Mouse (Mus musculus): ENCODE measurements around the gene Colec11. TPM values are rescaled to one million over a fixed set of nuclear protein-coding genes. Genes with fewer than 3 reads are reported as not detected.
A peak's percentile ranks its signal among the peaks of the same experiment; 100 is the strongest.

Colec11 gene
- total and polyA plus RNA-seq, 3 experiments = 1.9 to 4.5 (median 4.1) TPM

- peak; percentile 72 for DNase-seq
Measured at GRCm38 (mm10) chr12:28602259-28602658, 20.9 kb downstream of the Colec11 start.

GRCm38 (mm10) chr12:28598526-28598991 is 24.6 kb downstream of the Colec11 start:
- no peak for DNase-seq

DNA sequence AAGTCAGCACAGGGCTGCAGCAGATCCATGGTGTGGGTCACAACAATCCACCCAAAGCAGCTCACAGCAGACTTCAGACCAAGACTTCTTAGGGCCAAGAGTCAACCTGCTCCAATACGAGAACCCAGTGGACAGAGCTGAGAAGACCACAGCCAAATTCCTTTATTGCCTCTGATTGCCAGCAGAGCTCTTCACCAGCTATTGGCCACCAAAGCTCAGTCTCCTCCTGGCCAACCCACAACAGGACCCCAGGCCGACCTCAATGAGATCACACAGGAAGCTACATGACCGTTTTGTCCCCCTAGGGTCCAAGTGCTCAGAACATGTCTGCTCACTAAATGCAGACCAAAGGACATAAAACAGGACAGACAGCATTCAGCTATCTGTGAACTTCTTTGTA is 25.1 kb downstream of the Colec11 start:
- DNase-seq = no peak

GRCm38 (mm10) chr12:28597699-28598098 is 25.5 kb downstream of the Colec11 start:
- no peak for DNase-seq

GRCm38 (mm10) chr12:28596851-28597250 is 26.3 kb downstream of the Colec11 start:
- DNase-seq = no peak

GRCm38 (mm10) chr12:28590428-28590827 is 32.7 kb downstream of the Colec11 start:
- no peak for DNase-seq

DNA sequence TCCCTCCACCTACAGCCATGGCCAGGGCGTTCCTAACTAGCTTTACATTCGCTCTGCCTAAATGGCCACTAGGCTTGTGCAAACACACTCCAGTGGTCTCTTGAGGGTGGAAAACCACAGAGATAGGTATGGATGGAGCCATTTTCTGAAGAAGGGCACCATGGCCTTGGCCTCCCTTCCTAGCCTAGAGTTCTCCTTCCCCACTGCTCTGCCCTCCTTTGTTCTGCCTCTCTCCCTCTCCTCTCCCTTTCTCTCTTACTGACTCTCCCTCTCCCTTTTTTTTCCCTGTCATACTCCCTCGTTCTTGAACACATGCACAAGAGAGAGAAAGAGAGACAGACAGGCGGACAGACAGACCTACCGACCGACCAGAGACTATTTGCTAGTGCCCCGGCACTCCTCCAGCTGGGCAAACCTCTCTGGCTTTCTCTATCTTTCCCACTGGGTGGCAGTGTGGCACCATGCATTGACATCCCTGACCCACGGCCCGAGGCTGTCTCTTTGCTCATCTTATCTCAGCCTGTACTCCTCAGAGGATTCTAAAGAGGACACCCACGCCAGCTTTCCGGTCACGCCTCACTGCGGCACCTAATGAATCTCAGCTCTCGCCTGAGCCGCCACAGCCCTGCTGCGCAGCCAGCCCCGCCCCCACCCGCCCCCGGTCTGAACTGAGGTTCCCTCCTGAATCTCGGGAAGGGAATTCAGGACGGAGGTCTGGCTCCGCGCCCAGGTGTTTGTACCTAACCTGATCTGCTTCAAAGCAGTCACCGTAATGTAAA is 33.9 kb downstream of the Colec11 start:
- peak; percentile 87 for DNase-seq

- no peak for DNase-seq
Measured at GRCm38 (mm10) chr12:28587949-28588348, 35.2 kb downstream of the Colec11 start.

GRCm38 (mm10) chr12:28584036-28584435 is 39.1 kb downstream of the Colec11 start:
- no peak for DNase-seq

DNA sequence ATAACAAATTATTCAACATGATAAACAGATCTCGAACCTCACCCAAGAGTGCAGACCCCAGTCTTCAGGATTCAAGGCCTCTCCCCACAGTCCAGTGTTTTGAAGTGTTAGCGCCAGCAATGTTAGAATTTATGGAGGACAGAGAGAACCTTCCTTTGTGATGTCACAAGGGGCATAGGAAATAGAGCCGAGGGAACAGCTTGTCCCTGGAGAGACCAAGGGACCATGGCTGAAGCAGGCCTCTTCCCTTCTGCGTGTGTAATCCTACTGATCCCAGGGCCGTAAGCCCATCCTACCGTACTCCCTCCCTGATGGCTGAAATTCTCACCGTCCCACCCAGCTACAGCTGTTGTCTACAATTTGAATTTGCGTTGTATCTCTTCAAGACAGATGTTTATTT is 40.8 kb downstream of the Colec11 start, which contains the start of gene Allc:
Allc (minus strand) TSS at position 101 of the 400 bp plus-strand sequence.
- no peak for DNase-seq

- peak; percentile 16 for DNase-seq
Measured at GRCm38 (mm10) chr12:28579132-28579531, 44.0 kb downstream of the Colec11 start.

- DNase-seq = no peak
Measured at GRCm38 (mm10) chr12:28578147-28578546, 45.0 kb downstream of the Colec11 start.

- DNase-seq = no peak
Measured at GRCm38 (mm10) chr12:28575366-28576070, 47.7 kb downstream of the Colec11 start.

DNA sequence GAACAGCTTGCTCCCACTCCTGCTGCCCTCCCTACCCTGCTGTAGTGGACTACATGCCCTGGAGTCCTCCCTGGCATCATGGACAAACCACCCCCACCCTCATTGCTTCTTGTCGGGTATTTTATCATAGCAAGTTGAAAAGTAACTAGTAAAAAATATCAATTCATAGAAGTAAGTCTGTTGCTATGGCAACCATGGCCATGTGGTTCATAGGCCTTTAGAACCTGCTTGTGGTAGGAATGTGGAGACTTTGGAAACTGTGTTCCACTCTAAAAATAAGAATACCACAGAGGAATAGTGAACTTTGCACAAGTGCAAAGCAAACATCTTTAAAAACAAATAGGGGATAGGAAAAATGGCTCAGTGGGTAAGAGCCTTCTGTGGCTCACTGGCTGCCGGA is 50.9 kb downstream of the Colec11 start:
- no peak for DNase-seq

- no peak for DNase-seq
Measured at GRCm38 (mm10) chr12:28552299-28552698, 70.9 kb downstream of the Colec11 start, which contains the start of gene Dcdc2c. Gene Dcdc2c (minus strand): TSS chr12:28552399.

GRCm38 (mm10) chr12:28551775-28552174 is 71.4 kb downstream of the Colec11 start:
- no peak for DNase-seq

- no peak for DNase-seq
Measured at GRCm38 (mm10) chr12:28548887-28549286, 74.3 kb downstream of the Colec11 start.

Other genes starting within 250 kb of the Colec11 start
- under 1 TPM in 1 of 2 experiments, not detected in 1; 0.20 TPM for gene Dcdc2c, start 71.0 kb downstream of the Colec11 start, total RNA-seq (2021)
- gene Dcdc2c, start 71.0 kb downstream of the Colec11 start, polyA plus RNA-seq (2012; rRNA removed) = not detected in 2 replicates
- gene Allc, start 40.9 kb downstream of the Colec11 start, total RNA-seq (2021) = not detected
- not detected in 2 replicates for gene Allc, start 40.9 kb downstream of the Colec11 start, polyA plus RNA-seq (2012; rRNA removed)
- 100 to 1,000 TPM; 166 to 524 TPM for gene Rps7, start 12.6 kb upstream of the Colec11 start, total RNA-seq (2021)
- 79.2 and 83.3 TPM in 2 replicates for gene Rps7, start 12.6 kb upstream of the Colec11 start, polyA plus RNA-seq (2012; rRNA removed)
- 10 to 100 TPM in 1 of 2 experiments, 1 to 10 TPM in 1; 9.5 to 14.7 TPM for gene Rnaseh1, start 26.2 kb upstream of the Colec11 start, total RNA-seq (2021)
- gene Rnaseh1, start 26.2 kb upstream of the Colec11 start, polyA plus RNA-seq (2012; rRNA removed) = 4.0 and 5.1 TPM in 2 replicates
- gene Adi1, start 51.9 kb upstream of the Colec11 start, total RNA-seq (2021) = 10 to 100 TPM; 80.5 to 83.4 TPM
- gene Adi1, start 51.9 kb upstream of the Colec11 start, polyA plus RNA-seq (2012; rRNA removed) = 10.6 and 12.3 TPM in 2 replicates
- gene Trappc12, start 127.1 kb upstream of the Colec11 start, total RNA-seq (2021) = 10 to 100 TPM; 32.7 to 39.2 TPM
- gene Trappc12, start 127.1 kb upstream of the Colec11 start, polyA plus RNA-seq (2012; rRNA removed) = 18.1 and 22.6 TPM in 2 replicates
- gene Eipr1, start 128.4 kb upstream of the Colec11 start, total RNA-seq (2021) = 10 to 100 TPM; 21.8 to 23.5 TPM
- 23.1 TPM in 2 replicates for gene Eipr1, start 128.4 kb upstream of the Colec11 start, polyA plus RNA-seq (2012; rRNA removed)

Measured in adrenal gland, adult 2 months (tissue).